Mouse (Mus musculus) C2C12 (cell line): ENCODE measurements around the gene Kitl.

Source experiments
- CTCF ChIP-seq: IDR thresholded peaks from one replicate; pipeline ENCODE4 v1.5.1; 2011; ENCODE audit not compliant: control insufficient read depth, insufficient read depth, insufficient read length
- MYOD1 ChIP-seq: IDR thresholded peaks from one replicate; pipeline ENCODE4 v1.6.1; 2011; ENCODE audit warnings: low read depth; ENCODE audit not compliant: control insufficient read depth, insufficient read length
- USF1 ChIP-seq: IDR thresholded peaks from one replicate; pipeline ENCODE4 v1.6.1; 2011; ENCODE audit warnings: low read depth, mild to moderate bottlenecking, control low read depth, moderate library complexity

DNA sequence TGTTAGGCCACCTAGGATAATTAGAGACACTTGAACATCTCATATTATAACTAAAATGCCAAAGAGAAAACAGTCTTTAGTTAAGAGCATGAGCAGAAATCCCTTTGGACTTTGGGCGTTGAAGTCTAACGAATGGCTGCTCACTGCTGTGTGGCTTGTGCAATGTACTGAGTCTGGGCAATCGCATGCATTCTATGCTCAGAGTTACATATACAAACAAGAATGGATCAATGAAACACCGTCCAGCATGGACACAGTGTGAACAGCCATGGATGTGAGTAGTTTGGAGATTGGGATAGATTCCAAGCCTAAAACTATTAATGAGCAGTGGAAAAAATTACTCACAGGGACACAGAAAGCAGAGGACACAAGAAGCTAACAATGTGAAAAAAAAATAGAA is 116.2 kb downstream of the Kitl start:
- TF ChIP-seq USF1 (no peak), CTCF (no peak), MYOD1 (no peak)
